Mouse (Mus musculus) limb, embryonic 15.5 days (tissue): ENCODE measurements around the gene Lgals3. TPM values are rescaled to one million over a fixed set of nuclear protein-coding genes. Genes with fewer than 3 reads are reported as not detected.
A peak's percentile ranks its signal among the peaks of the same experiment; 100 is the strongest.

Source experiments
- ATAC-seq: fragments of 200-750 bp; cut with Nextera tagmentation; 2 replicates; pipeline ENCODE4 v1.8.0; 2017; ENCODE audit warnings: low read depth, moderate TSS enrichment; ENCODE audit not compliant: insufficient number of reproducible peaks, low FRiP score, low TSS enrichment
- H3K27ac ChIP-seq: fragments of 300-500 bp; sonication (generic); 2 replicates; pipeline ENCODE4 v1.5.1; 2015; ENCODE audit warnings: moderate library complexity, mild to moderate bottlenecking, inconsistent platforms
- H3K27me3 ChIP-seq: fragments of 300-500 bp; sonication (generic); 2 replicates; pipeline ENCODE4 v1.6.1; 2015; ENCODE audit warnings: inconsistent platforms
- H3K36me3 ChIP-seq: fragments of 300-500 bp; sonication (generic); 2 replicates; pipeline ENCODE4 v1.6.1; 2015; ENCODE audit warnings: inconsistent platforms
- H3K4me1 ChIP-seq: fragments of 300-500 bp; sonication (generic); 2 replicates; pipeline ENCODE4 v1.6.1; 2015; ENCODE audit warnings: inconsistent platforms
- H3K4me2 ChIP-seq: fragments of 300-500 bp; sonication (generic); 2 replicates; pipeline ENCODE4 v1.6.1; 2015; ENCODE audit warnings: mild to moderate bottlenecking, inconsistent platforms
- H3K4me3 ChIP-seq: fragments of 300-500 bp; sonication (generic); 2 replicates; pipeline ENCODE4 v1.5.1; 2015; ENCODE audit warnings: mild to moderate bottlenecking, inconsistent platforms
- H3K9ac ChIP-seq: fragments of 300-500 bp; sonication (generic); 2 replicates; pipeline ENCODE4 v1.6.1; 2015; ENCODE audit warnings: inconsistent platforms
- H3K9me3 ChIP-seq: fragments of 300-500 bp; sonication (generic); 2 replicates; pipeline ENCODE4 v1.6.1; 2016; ENCODE audit warnings: inconsistent platforms
- WGBS: fragments of 180-500 bp; shearing (Covaris S2); methylation state at CpG from one replicate; pipeline ENCODE4 v1.1.7; 2015; 5-methylcytosine and 5-hydroxymethylcytosine counted together
- polyA plus RNA-seq: library from polyadenylated mRNA; unstranded; fragments of >200 nt; fragmentation: Nextera tagmentation; extraction: Ambion mirVana; gene quantifications from 2 replicates; pipeline ENCODE4 v1.2.1, GENCODE M21; 2015

Gene Lgals3
- polyA plus RNA-seq, 1 experiment from 2014 or later = 277 TPM

DNA sequence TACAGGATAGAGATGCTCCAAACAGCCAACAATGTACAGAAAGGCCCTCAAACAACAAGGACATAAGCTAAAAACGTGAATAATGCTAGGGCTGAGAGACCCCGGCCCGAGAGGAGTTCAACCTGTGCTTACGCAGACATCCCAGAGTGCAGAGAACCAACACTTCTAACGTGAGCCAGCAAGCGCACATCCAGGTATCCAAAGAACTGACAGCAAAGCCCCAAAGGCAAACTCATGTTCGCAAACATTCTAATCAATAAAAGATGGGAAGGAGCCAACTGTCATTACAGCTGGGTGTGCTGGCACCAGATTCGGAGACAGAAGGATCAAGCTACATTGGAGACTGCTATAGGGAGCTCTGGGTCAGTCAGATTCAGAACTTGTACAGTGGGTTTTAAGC lies 35.2 kb downstream of the Lgals3 start:
- H3K4me3 ChIP-seq = no peak overlapping the region
- no peak overlapping the region for H3K9ac ChIP-seq
- 88% methylated on average over 8 of the region's 8 CpGs for whole genome bisulfite sequencing
- peaks cover 82% of the 10 kb centered on the region for H3K36me3 ChIP-seq
- H3K9me3 ChIP-seq = no peaks in the 10 kb centered on the region
- H3K4me2 ChIP-seq = no peak overlapping the region
- no peaks in the 10 kb centered on the region for H3K27me3 ChIP-seq
- H3K27ac ChIP-seq = no peak overlapping the region
- H3K4me1 ChIP-seq = no peaks in the 10 kb centered on the region
- ATAC-seq = no peak

DNA sequence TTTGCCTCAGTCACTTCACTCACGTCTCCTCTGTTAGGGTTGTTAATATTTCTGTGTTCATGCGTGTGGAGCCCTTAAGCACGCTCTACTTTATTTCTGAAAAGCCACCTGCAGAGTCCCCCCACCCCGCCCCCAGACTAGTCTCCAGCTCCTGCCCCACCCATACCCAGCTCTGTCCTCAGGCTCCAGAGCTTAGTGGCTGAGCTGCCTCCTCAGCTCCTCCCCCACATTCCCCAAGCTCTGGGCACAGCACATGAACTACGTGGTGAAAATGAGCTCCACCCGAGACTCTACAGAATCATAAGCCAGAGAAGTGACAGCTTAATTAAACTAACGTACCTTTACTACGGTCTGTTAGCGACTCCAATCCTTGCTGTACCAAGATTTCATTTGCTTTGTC lies 38.4 kb downstream of the Lgals3 start:
- Histone ChIP-seq H3K9ac (no peak overlapping the region), H3K4me2 (no peak overlapping the region), H3K4me3 (no peak overlapping the region), H3K27me3 (no peaks in the 10 kb centered on the region), H3K4me1 (no peaks in the 10 kb centered on the region), H3K36me3 (peaks cover 84% of the 10 kb centered on the region), H3K9me3 (no peaks in the 10 kb centered on the region), H3K27ac (no peak overlapping the region)
- ATAC-seq = no peak
- 75% methylated on average over 9 of the region's 9 CpGs for WGBS

DNA sequence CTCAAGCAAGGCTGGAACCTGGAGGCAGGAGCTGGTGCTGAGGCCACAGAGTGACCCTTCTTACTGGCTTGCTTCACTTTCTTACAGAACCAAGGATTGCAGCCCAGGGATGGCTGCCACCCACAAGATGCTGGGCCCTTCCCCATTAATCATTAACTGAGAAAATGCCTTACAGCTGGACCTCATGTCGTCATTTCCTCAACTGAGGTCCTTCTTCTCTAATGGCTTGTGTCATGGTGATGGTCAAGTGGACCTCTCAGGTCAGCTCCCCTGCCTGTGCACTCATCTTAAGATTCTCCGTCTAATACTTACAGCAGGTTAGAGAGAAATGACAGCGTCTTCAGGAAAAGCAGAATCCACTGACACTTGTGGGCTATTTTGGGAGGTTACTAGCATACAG lies 49.8 kb downstream of the Lgals3 start:
- no peaks in the 10 kb centered on the region for H3K27me3 ChIP-seq

DNA sequence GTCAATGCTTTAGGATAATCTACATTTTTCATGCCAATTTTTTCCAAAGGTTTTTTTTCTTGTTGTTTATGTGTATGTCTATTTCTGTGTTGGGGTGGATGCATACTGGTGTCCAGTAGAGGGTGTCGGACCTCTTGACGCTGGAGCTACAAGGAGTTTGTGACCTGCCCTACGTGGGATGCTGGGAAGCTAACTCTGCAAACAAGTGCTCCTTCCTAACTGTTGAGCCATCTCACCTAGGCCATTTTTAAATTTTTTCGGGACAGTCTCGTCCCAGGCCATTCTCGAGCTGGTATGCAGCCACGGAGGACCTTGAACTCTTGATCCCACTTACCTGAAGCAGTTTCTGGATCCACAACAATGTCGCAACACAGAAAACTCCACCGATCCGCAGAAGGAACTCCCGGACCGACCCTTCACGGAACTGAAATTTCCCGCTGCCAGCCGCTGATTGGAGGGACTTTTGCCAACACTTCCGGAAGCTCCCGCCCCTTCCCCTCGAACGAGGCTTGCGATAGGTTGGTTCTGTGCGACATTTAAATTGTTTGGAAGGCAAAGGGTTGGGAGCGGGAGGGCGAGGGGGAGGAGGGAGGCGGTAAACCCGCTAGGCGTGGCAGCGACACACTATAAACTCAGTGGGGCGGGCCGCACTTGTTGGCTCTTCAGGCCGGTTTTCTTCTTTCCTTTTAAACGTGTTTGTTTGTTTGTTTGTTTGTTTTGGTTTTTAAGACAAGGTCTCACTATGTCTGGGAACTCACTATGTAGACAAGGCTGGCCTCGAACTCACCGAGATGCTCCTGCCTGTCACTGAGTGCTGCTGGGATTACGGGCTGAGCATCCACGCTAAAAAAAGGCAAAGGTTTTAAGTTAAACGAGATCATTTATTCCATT lies 50.5 kb downstream of the Lgals3 start, which contains the start of gene Dlgap5:
Gene Dlgap5, minus strand, starts transcription at position 633 of the 891 bp plus-strand sequence.
- Histone ChIP-seq H3K27ac (peak within 1 kb of the TSS; percentile 50; the same call in 1 of the 2 replicates), H3K9ac (peak within 1 kb of the TSS; percentile 39), H3K4me3 (peak within 1 kb of the TSS; percentile 59), H3K9me3 (no peaks in the 10 kb centered on the region), H3K4me2 (peak within 1 kb of the TSS; percentile 71), H3K27me3 (no peaks in the 10 kb centered on the region), H3K4me1 (peaks cover 24% of the 10 kb centered on the region), H3K36me3 (peaks cover 24% of the 10 kb centered on the region; the same call in 1 of the 2 replicates)
- peak; percentile 90 for ATAC-seq
- 1% methylated on average over 36 of the region's 36 CpGs for WGBS

More for the DNA sequence above, 49.8 kb downstream of the Lgals3 start:
- H3K9me3 ChIP-seq = no peaks in the 10 kb centered on the region
- H3K36me3 ChIP-seq = peaks cover 27% of the 10 kb centered on the region
- H3K4me3 ChIP-seq = peak overlapping the region; percentile 59
- WGBS = 31% methylated on average over 3 of the region's 3 CpGs
- H3K4me2 ChIP-seq = peak overlapping the region; percentile 71
- no peak for ATAC-seq
- H3K27ac ChIP-seq = no peak overlapping the region
- H3K4me1 ChIP-seq = peaks cover 24% of the 10 kb centered on the region
- H3K9ac ChIP-seq = no peak overlapping the region; the same call in 1 of the 2 replicates

DNA sequence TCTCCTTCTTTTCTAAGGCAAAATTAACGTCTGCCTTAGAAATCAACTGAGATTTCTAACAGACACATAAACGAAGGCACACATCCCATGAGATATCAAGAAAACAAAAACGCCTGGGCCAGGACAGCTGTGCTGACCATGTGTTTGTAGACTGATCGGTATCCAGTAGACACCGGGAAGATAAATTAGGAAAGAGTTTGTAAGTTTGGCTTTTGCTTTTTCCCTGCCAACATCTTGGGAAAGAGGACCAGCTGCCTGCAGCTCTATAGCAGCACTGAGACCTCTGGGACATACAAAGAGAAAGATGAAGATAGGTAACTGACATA lies 51.1 kb downstream of the Lgals3 start:
- 36% methylated on average over 5 of the region's 5 CpGs for WGBS
- peak overlapping the region; percentile 18; the same call in 1 of the 2 replicates for H3K27ac ChIP-seq
- ATAC-seq = no peak

DNA sequence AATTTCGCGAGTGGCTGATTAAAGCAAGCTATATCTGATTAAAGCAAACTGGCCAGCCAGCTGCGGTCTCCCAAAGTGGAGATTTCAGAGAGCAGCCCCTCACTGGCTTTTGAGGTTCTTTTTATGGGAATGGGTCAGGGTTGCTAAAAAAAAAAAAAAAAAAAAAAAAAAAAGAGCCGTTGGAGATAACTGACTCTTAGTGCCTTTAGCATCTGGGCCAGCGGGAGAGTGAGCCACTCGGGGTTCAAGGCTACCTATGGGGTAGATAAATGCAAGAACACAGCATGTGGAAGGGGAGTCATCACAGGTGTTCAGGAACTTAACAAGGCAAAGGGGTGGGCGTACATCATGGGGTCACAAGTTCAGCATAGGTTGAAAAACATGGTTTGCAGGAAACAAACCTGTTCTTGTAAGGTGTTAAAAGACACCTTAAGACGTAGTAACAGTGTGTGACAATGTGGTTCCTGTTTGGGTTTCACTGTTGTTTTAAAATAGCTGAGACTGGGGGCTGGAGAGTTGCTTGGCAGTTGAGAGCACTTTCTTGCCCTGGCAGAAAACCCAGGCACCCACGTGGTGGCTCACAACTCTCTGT lies 51.6 kb downstream of the Lgals3 start:
- no peak overlapping the region for H3K4me2 ChIP-seq
- H3K4me1 ChIP-seq = peaks cover 24% of the 10 kb centered on the region
- H3K4me3 ChIP-seq = no peak overlapping the region
- WGBS = 68% methylated on average over 9 of the region's 9 CpGs
- no peaks in the 10 kb centered on the region for H3K9me3 ChIP-seq
- H3K9ac ChIP-seq = no peak overlapping the region
- H3K27ac ChIP-seq = peak overlapping the region; percentile 18; the same call in 1 of the 2 replicates
- H3K36me3 ChIP-seq = peaks cover 15% of the 10 kb centered on the region; the same call in 1 of the 2 replicates
- no peak for ATAC-seq
- no peaks in the 10 kb centered on the region for H3K27me3 ChIP-seq

More for the DNA sequence above, 51.1 kb downstream of the Lgals3 start:
- Histone ChIP-seq H3K4me2 (peak overlapping the region; percentile 71), H3K4me1 (peaks cover 24% of the 10 kb centered on the region), H3K4me3 (peak overlapping the region; percentile 59), H3K9ac (no peak overlapping the region), H3K27me3 (no peaks in the 10 kb centered on the region), H3K9me3 (no peaks in the 10 kb centered on the region), H3K36me3 (peaks cover 20% of the 10 kb centered on the region; the same call in 1 of the 2 replicates)

DNA sequence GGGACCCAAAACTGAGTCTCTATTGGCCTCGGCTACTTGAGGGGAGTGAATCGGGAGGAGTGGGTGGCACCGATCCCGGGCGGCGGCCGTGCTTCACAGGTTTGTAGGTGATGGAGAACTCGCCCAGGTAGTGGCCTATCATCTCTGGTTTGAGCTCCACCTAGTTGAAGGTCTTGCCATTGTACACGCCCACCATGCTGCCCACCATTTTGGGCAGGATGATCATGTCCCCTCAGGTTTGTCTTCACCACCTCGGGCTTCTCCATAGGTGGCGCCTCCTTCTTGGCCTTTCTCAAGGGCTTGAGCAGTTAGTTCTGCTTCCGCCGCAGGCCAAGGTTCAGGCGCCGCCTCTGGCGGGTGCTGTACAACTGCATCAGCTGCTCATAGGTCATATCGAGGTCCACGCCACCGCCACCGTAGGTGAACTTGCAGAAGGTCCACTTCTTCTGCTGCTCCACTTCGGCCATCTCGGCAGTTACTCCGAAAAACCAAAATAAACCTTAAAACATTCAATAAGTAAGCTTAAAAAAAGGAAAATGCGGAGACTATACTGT lies 52.2 kb downstream of the Lgals3 start:
- H3K27ac ChIP-seq = no peak overlapping the region
- 94% methylated on average over 24 of the region's 24 CpGs for WGBS
- no peaks in the 10 kb centered on the region for H3K9me3 ChIP-seq
- H3K27me3 ChIP-seq = no peaks in the 10 kb centered on the region
- H3K9ac ChIP-seq = no peak overlapping the region
- H3K36me3 ChIP-seq = peaks cover 9% of the 10 kb centered on the region; the same call in 1 of the 2 replicates
- peaks cover 24% of the 10 kb centered on the region for H3K4me1 ChIP-seq
- no peak overlapping the region for H3K4me2 ChIP-seq
- no peak for ATAC-seq
- no peak overlapping the region for H3K4me3 ChIP-seq

DNA sequence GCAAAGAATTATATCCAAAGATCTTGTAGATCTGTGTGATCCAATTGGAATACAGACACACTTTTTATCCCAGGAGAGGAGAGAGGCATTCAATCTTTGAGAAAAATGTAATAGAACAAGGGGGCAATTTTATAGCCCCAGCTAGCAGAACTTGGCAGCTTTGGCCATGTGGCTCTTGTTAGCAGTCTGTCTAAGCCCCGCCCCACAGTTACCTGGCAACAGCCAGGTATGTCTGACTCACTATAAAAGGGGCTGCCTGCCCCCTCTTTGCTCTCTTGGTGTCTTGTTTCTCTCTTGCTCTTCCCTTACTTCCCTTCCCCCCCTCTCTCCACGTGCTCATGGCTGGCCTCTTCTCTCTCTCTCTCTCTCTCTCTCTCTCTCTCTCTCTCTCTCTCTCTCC lies 54.1 kb downstream of the Lgals3 start:
- Histone ChIP-seq H3K4me2 (no peak overlapping the region), H3K4me1 (peaks cover 19% of the 10 kb centered on the region), H3K27me3 (no peaks in the 10 kb centered on the region), H3K36me3 (no peaks in the 10 kb centered on the region), H3K4me3 (no peak overlapping the region), H3K9me3 (no peaks in the 10 kb centered on the region), H3K27ac (no peak overlapping the region), H3K9ac (no peak overlapping the region)
- no peak for ATAC-seq
- WGBS = 33% methylated on average over 2 of the region's 2 CpGs

DNA sequence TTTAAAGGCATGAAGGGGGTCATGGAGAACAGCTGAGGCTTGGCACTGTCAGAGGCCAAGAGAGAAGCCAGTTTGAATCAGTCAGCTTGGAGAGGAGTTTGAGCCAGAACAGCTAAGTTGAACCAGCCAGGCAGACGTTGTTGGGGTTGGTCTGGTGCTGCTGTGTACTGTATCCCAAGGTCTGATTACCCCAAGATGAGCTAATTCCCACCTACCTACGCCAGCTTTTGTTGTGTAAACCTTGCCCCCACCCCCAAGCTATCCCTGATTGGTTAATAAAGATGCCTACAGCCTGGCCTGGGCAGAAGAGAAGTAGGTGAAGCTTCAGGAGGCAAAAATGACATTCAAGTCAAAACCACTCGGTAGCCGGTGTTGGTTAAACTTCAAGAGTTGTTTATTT lies 54.9 kb downstream of the Lgals3 start:
- H3K36me3 ChIP-seq = no peaks in the 10 kb centered on the region
- no peak overlapping the region for H3K27ac ChIP-seq
- no peak overlapping the region for H3K4me2 ChIP-seq
- no peak overlapping the region for H3K9ac ChIP-seq
- H3K9me3 ChIP-seq = no peaks in the 10 kb centered on the region
- no peak overlapping the region for H3K4me3 ChIP-seq
- H3K27me3 ChIP-seq = no peaks in the 10 kb centered on the region
- 71% methylated on average over 4 of the region's 4 CpGs for WGBS
- ATAC-seq = no peak
- peaks cover 11% of the 10 kb centered on the region for H3K4me1 ChIP-seq

DNA sequence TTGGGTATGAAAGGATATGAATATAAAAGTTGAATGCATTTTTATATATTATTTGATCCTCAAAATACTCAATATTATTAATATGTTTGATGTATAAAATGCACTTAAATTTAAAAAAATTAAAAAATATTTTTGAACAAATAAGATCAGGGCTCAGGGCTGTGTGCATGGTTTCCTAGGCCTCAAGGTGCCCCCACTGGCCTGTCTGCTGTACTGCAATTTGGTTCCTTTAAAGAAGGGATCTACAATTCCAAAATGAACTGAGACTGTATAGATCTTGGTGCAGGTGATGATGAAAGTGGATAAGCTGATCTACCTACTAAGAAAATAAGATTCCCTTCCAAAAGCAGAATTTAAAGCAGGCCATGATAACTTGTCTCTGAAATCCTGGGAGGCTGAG lies 65.4 kb downstream of the Lgals3 start:
- Histone ChIP-seq H3K4me3 (no peak overlapping the region), H3K4me2 (no peak overlapping the region), H3K4me1 (no peaks in the 10 kb centered on the region), H3K36me3 (no peaks in the 10 kb centered on the region), H3K27ac (no peak overlapping the region), H3K9me3 (no peaks in the 10 kb centered on the region), H3K9ac (no peak overlapping the region), H3K27me3 (no peaks in the 10 kb centered on the region)
- no peak for ATAC-seq
